Mouse (Mus musculus) MEL (cell line): ENCODE measurements around the gene Ppfia3. TPM values are rescaled to one million over a fixed set of nuclear protein-coding genes. Genes with fewer than 3 reads are reported as not detected.
A peak's percentile ranks its signal among the peaks of the same experiment; 100 is the strongest.

Experiments
- DNase-seq: peaks from one replicate; pipeline ENCODE4 v3.0.0; 2011; ENCODE audit warnings: low read depth, low spot score
- H3K27ac ChIP-seq: 2 replicates; pipeline ENCODE4 v1.5.1; 2012; ENCODE audit warnings: low read depth, mild to moderate bottlenecking, control low read depth, low read length, moderate library complexity; ENCODE audit not compliant: control insufficient read depth
- H3K27me3 ChIP-seq, 2 experiments: fragments of 150-350 bp in 1 of 2; sonication (generic) in 1 of 2; 2 replicates each; pipeline ENCODE4 v1.6.1; 2012; ENCODE audit warnings: low read length in 2 of 2, mild to moderate bottlenecking in 2 of 2, improper control_type of control experiment in 1 of 2, moderate library complexity in 1 of 2; ENCODE audit not compliant: insufficient read depth in 2 of 2, control insufficient read depth in 1 of 2
- H3K36me3 ChIP-seq, 2 experiments: 2 replicates each; pipeline ENCODE4 v1.6.1; 2012 to 2014; ENCODE audit warnings: low read length in 2 of 2, improper control_type of control experiment in 1 of 2, inconsistent platforms in 1 of 2, mild to moderate bottlenecking in 1 of 2; ENCODE audit not compliant: insufficient read depth in 2 of 2, control insufficient read depth in 1 of 2
- H3K4me1 ChIP-seq, 2 experiments: fragments of 150-350 bp in 1 of 2; sonication (generic) in 1 of 2; 2 replicates each; pipeline ENCODE4 v1.6.1; 2012; ENCODE audit warnings: low read length in 2 of 2, improper control_type of control experiment in 1 of 2, mild to moderate bottlenecking in 1 of 2; ENCODE audit not compliant: insufficient read depth in 2 of 2, control insufficient read depth in 1 of 2
- H3K4me3 ChIP-seq, 2 experiments: fragments of 150-350 bp in 1 of 2; sonication (generic) in 1 of 2; 2 replicates each; pipeline ENCODE4 v1.5.1; 2012; ENCODE audit warnings: low read depth in 2 of 2, low read length in 2 of 2, mild to moderate bottlenecking in 2 of 2, moderate library complexity in 2 of 2, control low read depth in 1 of 2, improper control_type of control experiment in 1 of 2; ENCODE audit not compliant: control insufficient read depth in 1 of 2, insufficient read depth in 1 of 2
- H3K79me2 ChIP-seq: 2 replicates; pipeline ENCODE4 v1.6.1; 2012; ENCODE audit warnings: mild to moderate bottlenecking, low read length, moderate library complexity; ENCODE audit not compliant: control insufficient read depth, poor library complexity, insufficient read depth
- H3K9ac ChIP-seq: 2 replicates; pipeline ENCODE4 v1.6.1; 2012; ENCODE audit warnings: low read depth, mild to moderate bottlenecking, control low read depth, low read length, moderate library complexity; ENCODE audit not compliant: control insufficient read depth, poor library complexity, severe bottlenecking
- H3K9me3 ChIP-seq: fragments of 150-350 bp; sonication (generic); replicated peaks from 2 replicates; pipeline ENCODE4 v1.6.1; 2012; ENCODE audit warnings: mild to moderate bottlenecking, low read length, improper control_type of control experiment, moderate library complexity; ENCODE audit not compliant: insufficient read depth
- BHLHE40 ChIP-seq: IDR thresholded peaks from 2 replicates; pipeline ENCODE4 v1.6.1; 2012; ENCODE audit warnings: low read depth, mild to moderate bottlenecking, inconsistent platforms, low read length, improper control_type of control experiment, borderline replicate concordance
- CHD1 ChIP-seq: IDR thresholded peaks from 2 replicates; pipeline ENCODE4 v1.6.1; 2012; ENCODE audit warnings: low read depth, mild to moderate bottlenecking, inconsistent platforms, low read length, improper control_type of control experiment
- CHD2 ChIP-seq: IDR thresholded peaks from 2 replicates; pipeline ENCODE4 v1.6.1; 2011; ENCODE audit warnings: low read length, improper control_type of control experiment
- CTCF ChIP-seq, 3 experiments: IDR thresholded peaks in 2 of 3; conservative IDR thresholded peaks in 1 of 3; 2 replicates each; pipeline ENCODE4 v1.5.1; 2011 to 2012; ENCODE audit warnings: low read length in 3 of 3, low read depth in 2 of 3, mild to moderate bottlenecking in 2 of 3, improper control_type of control experiment in 1 of 3, inconsistent platforms in 1 of 3, mixed read lengths in 1 of 3, moderate library complexity in 1 of 3; ENCODE audit not compliant: control insufficient read depth in 1 of 3, insufficient read depth in 1 of 3, poor library complexity in 1 of 3, severe bottlenecking in 1 of 3
- E2F4 ChIP-seq: IDR thresholded peaks from 2 replicates; pipeline ENCODE4 v1.6.1; 2011; ENCODE audit warnings: low read depth, low read length, improper control_type of control experiment, borderline replicate concordance
- ELF1 ChIP-seq: IDR thresholded peaks from 2 replicates; pipeline ENCODE4 v1.6.1; 2014; ENCODE audit warnings: low read depth, mild to moderate bottlenecking, inconsistent platforms, low read length, improper control_type of control experiment, moderate library complexity
- EP300 ChIP-seq, 2 experiments: IDR thresholded peaks; 2 replicates each; pipeline ENCODE4 v1.6.1; 2011; ENCODE audit warnings: improper control_type of control experiment in 2 of 2, low read length in 2 of 2, low read depth in 1 of 2, mild to moderate bottlenecking in 1 of 2
- ETS1 ChIP-seq: IDR thresholded peaks from 2 replicates; pipeline ENCODE4 v1.6.1; 2012; ENCODE audit warnings: low read depth, mild to moderate bottlenecking, inconsistent platforms, low read length, improper control_type of control experiment, moderate library complexity
- GABPA ChIP-seq: IDR thresholded peaks from 2 replicates; pipeline ENCODE4 v1.6.1; 2012; ENCODE audit warnings: low read depth, mild to moderate bottlenecking, inconsistent platforms, low read length, improper control_type of control experiment, moderate library complexity
- GATA1 ChIP-seq: IDR thresholded peaks from 2 replicates; pipeline ENCODE4 v1.6.1; 2011; ENCODE audit warnings: low read depth, low read length, improper control_type of control experiment
- HCFC1 ChIP-seq: IDR thresholded peaks from 2 replicates; pipeline ENCODE4 v1.6.1; 2012; ENCODE audit warnings: low read depth, mild to moderate bottlenecking, inconsistent platforms, low read length, improper control_type of control experiment, moderate library complexity
- JUND ChIP-seq: IDR thresholded peaks from 2 replicates; pipeline ENCODE4 v1.6.1; 2011; ENCODE audit warnings: low read depth, mild to moderate bottlenecking, improper control_type of control experiment, low read length
- KAT2A ChIP-seq: conservative IDR thresholded peaks from 2 replicates; pipeline ENCODE4 v1.6.1; 2012; ENCODE audit warnings: low read depth, low read length, improper control_type of control experiment, inconsistent platforms
- MAFK ChIP-seq: IDR thresholded peaks from 2 replicates; pipeline ENCODE4 v1.6.1; 2011; ENCODE audit warnings: low read depth, mild to moderate bottlenecking, low read length, improper control_type of control experiment, borderline replicate concordance
- MAX ChIP-seq: IDR thresholded peaks from 2 replicates; pipeline ENCODE4 v1.6.1; 2011; ENCODE audit warnings: low read length, improper control_type of control experiment
- MAZ ChIP-seq: IDR thresholded peaks from 2 replicates; pipeline ENCODE4 v1.6.1; 2012; ENCODE audit warnings: low read depth, mild to moderate bottlenecking, inconsistent platforms, low read length, improper control_type of control experiment
- MEF2A ChIP-seq: IDR thresholded peaks from 2 replicates; pipeline ENCODE4 v1.6.1; 2014; ENCODE audit warnings: low read depth, mild to moderate bottlenecking, inconsistent platforms, low read length, improper control_type of control experiment; ENCODE audit not compliant: poor library complexity, insufficient replicate concordance, severe bottlenecking; ENCODE audit errors: extremely low read depth
- MXI1 ChIP-seq: IDR thresholded peaks from 2 replicates; pipeline ENCODE4 v1.6.1; 2011; ENCODE audit warnings: mild to moderate bottlenecking, low read depth, low read length, improper control_type of control experiment
- MYB ChIP-seq: IDR thresholded peaks from 2 replicates; pipeline ENCODE4 v1.6.1; 2011; ENCODE audit warnings: mild to moderate bottlenecking, low read depth, low read length, improper control_type of control experiment
- MYC ChIP-seq: IDR thresholded peaks from 2 replicates; pipeline ENCODE4 v1.6.1; 2011; ENCODE audit warnings: low read depth, mild to moderate bottlenecking, low read length, improper control_type of control experiment, moderate library complexity
- NELFE ChIP-seq: IDR thresholded peaks from 2 replicates; pipeline ENCODE4 v1.6.1; 2011; ENCODE audit warnings: low read depth, low read length, improper control_type of control experiment
- NRF1 ChIP-seq: IDR thresholded peaks from 2 replicates; pipeline ENCODE4 v1.6.1; 2014; ENCODE audit warnings: low read depth, mild to moderate bottlenecking, inconsistent platforms, low read length, improper control_type of control experiment, moderate library complexity; ENCODE audit not compliant: poor library complexity, insufficient read depth, severe bottlenecking
- POLR2A ChIP-seq, 2 experiments: IDR thresholded peaks; 2 replicates each; pipeline ENCODE4 v1.6.1; 2011 to 2012; ENCODE audit warnings: low read length in 2 of 2, mild to moderate bottlenecking in 2 of 2, control low read depth in 1 of 2, improper control_type of control experiment in 1 of 2, low read depth in 1 of 2, moderate library complexity in 1 of 2; ENCODE audit not compliant: control insufficient read depth in 1 of 2, insufficient read depth in 1 of 2, poor library complexity in 1 of 2
- POLR2AphosphoS2 ChIP-seq: IDR thresholded peaks from 2 replicates; pipeline ENCODE4 v1.6.1; 2011; ENCODE audit warnings: low read length, improper control_type of control experiment
- POLR2AphosphoS5 ChIP-seq: IDR thresholded peaks from 2 replicates; pipeline ENCODE4 v1.6.1; 2012; ENCODE audit warnings: low read depth, borderline replicate concordance, mild to moderate bottlenecking, inconsistent platforms, low read length, moderate library complexity, mixed read lengths
- RCOR1 ChIP-seq: IDR thresholded peaks from 2 replicates; pipeline ENCODE4 v1.6.1; 2012; ENCODE audit warnings: low read depth, mild to moderate bottlenecking, inconsistent platforms, low read length, improper control_type of control experiment
- SIN3A ChIP-seq: IDR thresholded peaks from 2 replicates; pipeline ENCODE4 v1.6.1; 2012; ENCODE audit warnings: low read length, improper control_type of control experiment, inconsistent platforms
- SMC3 ChIP-seq: IDR thresholded peaks from 2 replicates; pipeline ENCODE4 v1.6.1; 2011; ENCODE audit warnings: low read depth, low read length, improper control_type of control experiment
- TAL1 ChIP-seq: IDR thresholded peaks from 2 replicates; pipeline ENCODE4 v1.6.1; 2012; ENCODE audit warnings: mild to moderate bottlenecking, inconsistent platforms, low read length, moderate library complexity, mixed read lengths
- TBP ChIP-seq: IDR thresholded peaks from 2 replicates; pipeline ENCODE4 v1.8.0; 2011; ENCODE audit warnings: low read depth, low read length, improper control_type of control experiment
- TCF12 ChIP-seq: IDR thresholded peaks from 2 replicates; pipeline ENCODE4 v1.6.1; 2014; ENCODE audit warnings: low read depth, mild to moderate bottlenecking, inconsistent platforms, low read length, improper control_type of control experiment, moderate library complexity
- UBTF ChIP-seq: IDR thresholded peaks from 2 replicates; pipeline ENCODE4 v1.6.1; 2012; ENCODE audit warnings: low read depth, mild to moderate bottlenecking, inconsistent platforms, low read length, improper control_type of control experiment, moderate library complexity, borderline replicate concordance; ENCODE audit not compliant: insufficient read depth
- USF1 ChIP-seq: IDR thresholded peaks from 2 replicates; pipeline ENCODE4 v1.6.1; 2014; ENCODE audit warnings: low read depth, mild to moderate bottlenecking, inconsistent platforms, low read length, improper control_type of control experiment, moderate library complexity
- USF2 ChIP-seq, 2 experiments: IDR thresholded peaks; 2 replicates each; pipeline ENCODE4 v1.6.1; 2011 to 2012; ENCODE audit warnings: improper control_type of control experiment in 2 of 2, low read length in 2 of 2, borderline replicate concordance in 1 of 2, inconsistent platforms in 1 of 2, low read depth in 1 of 2, mild to moderate bottlenecking in 1 of 2; ENCODE audit not compliant: insufficient read depth in 1 of 2
- ZC3H11A ChIP-seq: IDR thresholded peaks from 2 replicates; pipeline ENCODE4 v1.6.1; 2012; ENCODE audit warnings: low read depth, mild to moderate bottlenecking, inconsistent platforms, low read length, improper control_type of control experiment
- ZMIZ1 ChIP-seq: IDR thresholded peaks from 2 replicates; pipeline ENCODE4 v1.6.1; 2012; ENCODE audit warnings: low read depth, mild to moderate bottlenecking, inconsistent platforms, low read length, improper control_type of control experiment, moderate library complexity
- polyA plus RNA-seq, 2 experiments: library from polyadenylated mRNA; stranded (reverse) in 1 of 2; unstranded in 1 of 2; fragments of >175 nt in 1 of 2; fragments of >200 nt in 1 of 2; gene quantifications; 2 replicates each; pipeline versions ENCODE4 v1.2.1 to v1.2.4; 2012; ENCODE audit warnings: low replicate concordance in 2 of 2, low read depth in 1 of 2; ENCODE audit not compliant: insufficient read length in 2 of 2, insufficient read depth in 1 of 2, missing spikeins in 1 of 2
- total RNA-seq: library from RNA; depleted of rRNA; stranded (reverse); fragments of 300-350 nt; gene quantifications from 2 replicates; pipeline ENCODE4 v1.2.3, GENCODE M21; 2012

Gene Ppfia3
- total and polyA plus RNA-seq, 3 experiments, result 3.4 to 5.9 TPM; not detected in 1

- DNase-seq, result peak; percentile 86
- Histone ChIP-seq H3K4me1 (peaks cover 0 to 3% of the 10 kb centered on the region in 2 experiments; a peak in 1 of 4 replicates), H3K27me3 (no peaks in the 10 kb centered on the region; a peak in 1 of 4 replicates)
- TF ChIP-seq HCFC1, result 0 out of 2 replicates have a peak, but pooled peaks have one; percentile 35
- peak in 1 of 2 experiments; percentile 59; a peak in 1 of 4 replicates for TF ChIP-seq USF2 (IDR thresholded peaks at IDR 0.05; ENCODE audit: borderline replicate concordance in 1 of 2, insufficient read depth in 1 of 2, low read depth in 1 of 2, low read length in 2 of 2)
- no peak for TF ChIP-seq ELF1
- no peak for TF ChIP-seq CHD1
- peak; percentile 97 for TF ChIP-seq MAX
- TF ChIP-seq POLR2AphosphoS5, result no peak
- TF ChIP-seq ETS1, result no peak
- peak; percentile 81 for TF ChIP-seq SMC3
- TF ChIP-seq TAL1, result no peak
- TF ChIP-seq GATA1, result no peak
- TF ChIP-seq E2F4, result no peak
- no peak for TF ChIP-seq CHD2
- no peak for TF ChIP-seq MAFK
- TF ChIP-seq EP300 (IDR thresholded peaks at IDR 0.05; ENCODE audit: low read depth in 1 of 2, low read length in 2 of 2), result 0 out of 4 replicates have a peak, but pooled peaks of 1 of the 2 experiments have one; percentile 4
- no peak for TF ChIP-seq UBTF
- TF ChIP-seq ZC3H11A, result peak; percentile 73
- peak; percentile 92 for TF ChIP-seq MXI1
- peak; percentile 72 to 88 (median 76) for TF ChIP-seq CTCF (IDR thresholded peaks at IDR 0.05 in 2 of 3, conservative IDR thresholded peaks at IDR 0.05 in 1 of 3; ENCODE audit: control insufficient read depth in 1 of 3, insufficient read depth in 1 of 3, low read depth in 2 of 3, low read length in 3 of 3, poor library complexity in 1 of 3, severe bottlenecking in 1 of 3)
- no peak for TF ChIP-seq ZMIZ1
- no peak for TF ChIP-seq NELFE
- TF ChIP-seq POLR2AphosphoS2, result no peak
- TF ChIP-seq MEF2A, result no peak
- TF ChIP-seq MYC, result peak; percentile 100
- TF ChIP-seq GABPA, result no peak
- no peak for TF ChIP-seq KAT2A
- TF ChIP-seq BHLHE40, result no peak
- no peak for TF ChIP-seq TBP
- no peak for TF ChIP-seq TCF12
- peak; percentile 76; the same call in 1 of the 2 replicates for TF ChIP-seq SIN3A
- peak; percentile 84 for TF ChIP-seq RCOR1
- TF ChIP-seq MYB, result no peak
- TF ChIP-seq MAZ, result 0 out of 2 replicates have a peak, but pooled peaks have one; percentile 44
- no peak for TF ChIP-seq JUND
- no peak for TF ChIP-seq POLR2A (IDR thresholded peaks at IDR 0.05; ENCODE audit: control insufficient read depth in 1 of 2, insufficient read depth in 1 of 2, low read depth in 1 of 2, low read length in 2 of 2, poor library complexity in 1 of 2)
- no peak for TF ChIP-seq NRF1
- TF ChIP-seq USF1, result peak; percentile 87
Observed at GRCm38 (mm10) chr7:45403532-45404261, 36.9 kb upstream of the Ppfia3 start.

More at GRCm38 (mm10) chr7:45403532-45404261, 36.9 kb upstream of the Ppfia3 start:
- Histone ChIP-seq H3K9me3 (no peaks in the 10 kb centered on the region), H3K36me3 (no peaks in the 10 kb centered on the region), H3K9ac (no peak overlapping the region), H3K4me3 (no peak overlapping the region), H3K27ac (no peak overlapping the region), H3K79me2 (no peaks in the 10 kb centered on the region)
